Comparison of ENCODE assay signal across 7 mouse cellular contexts in the genomic region with DNA sequence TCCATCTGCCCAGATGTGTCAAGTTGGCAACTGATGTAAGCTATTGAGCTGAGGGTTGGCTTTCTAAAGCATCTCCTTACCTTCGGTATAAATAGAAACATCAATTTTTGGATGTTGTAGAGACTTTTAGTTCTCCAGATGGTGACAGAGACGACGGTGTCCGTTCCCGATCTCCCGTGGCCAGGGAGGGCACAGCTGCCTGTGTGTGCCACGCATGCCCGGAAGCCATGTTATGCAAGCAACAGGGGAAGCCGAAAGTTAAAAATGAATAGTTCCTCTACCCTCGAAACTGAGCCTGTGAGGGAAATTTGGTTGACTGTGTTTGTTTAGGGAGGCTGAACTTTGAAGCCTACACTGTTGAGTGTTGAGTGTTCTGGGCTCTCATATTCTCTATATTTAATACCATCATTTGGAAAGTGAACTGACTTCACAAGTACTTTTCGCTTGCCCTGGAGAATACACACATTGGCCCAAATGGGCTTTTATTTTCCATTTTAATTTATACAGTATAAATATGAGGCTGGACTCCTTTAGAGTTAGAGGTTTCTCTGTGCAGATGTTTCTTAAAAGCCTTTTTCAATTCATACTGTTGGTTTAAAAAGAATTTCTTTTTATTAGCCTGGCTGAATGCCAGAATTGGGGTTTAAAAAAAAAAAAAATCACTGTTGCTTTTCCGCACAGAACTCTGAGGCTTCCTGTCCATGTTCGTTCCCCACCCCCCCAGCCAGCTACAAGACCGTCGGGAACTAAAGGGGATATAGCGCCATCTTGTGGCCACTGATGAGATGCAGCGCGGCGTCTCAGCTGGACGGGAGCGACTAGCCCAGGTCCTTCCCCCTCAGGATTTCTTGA. TPM values are rescaled to one million over a fixed set of nuclear protein-coding genes. Genes with fewer than 3 reads are reported as not detected.
DNase-seq lines count a peak whose midpoint lies in the region; ATAC-seq and TF ChIP-seq lines count a peak whose summit lies in the region.

No protein-coding gene starts in this region.

- H3K27ac ChIP-seq in intestine, postnatal 0 days (ENCODE audit: low read depth, low read length), result no peak overlapping the region
- H3K27ac ChIP-seq in midbrain, embryonic 11.5 days (ENCODE audit: low read depth, low read length), result no peak overlapping the region
- no peak overlapping the region for H3K27ac ChIP-seq in small intestine, adult 2 months (ENCODE audit: insufficient read depth, low read depth, low read length)

- WGBS in intestine, postnatal 0 days, result 39% methylated on average over 21 of the region's 21 CpGs
- 49% methylated on average over 21 of the region's 21 CpGs for WGBS in midbrain, embryonic 11.5 days
- WGBS in small intestine, adult 2 months, result 33% methylated on average over 21 of the region's 21 CpGs

- intact Hi-C loops in gastrocnemius, postnatal 36 days (cut with DNase I), result no loop called here
- intact Hi-C loops in left cerebral cortex, postnatal 4 days (cut with DNase I), result loop anchor here (5.0 kb wide), 1 partner anchor 419 kb away; no protein-coding TSS in a partner anchor

- DNase-seq in adrenal gland, postnatal 10 days, result peak; percentile 91
- DNase-seq in embryo, embryonic 11.5 days (ENCODE audit: low read depth, low spot score), result peak; percentile 77
- DNase-seq in gastrocnemius, postnatal 36 days, result peak; percentile 71 to 81
- peak; percentile 83 for DNase-seq in left cerebral cortex, postnatal 4 days
- DNase-seq in midbrain, embryonic 11.5 days (ENCODE audit: low spot score, missing footprints), result peak; percentile 96

- peak; percentile 96 for TF ChIP-seq CTCF in intestine, postnatal 0 days (IDR thresholded peaks at IDR 0.05; ENCODE audit: low read depth)
- peak; percentile 99 for TF ChIP-seq CTCF in small intestine, adult 2 months (IDR thresholded peaks at IDR 0.05; ENCODE audit: extremely low read depth, insufficient read length, insufficient replicate concordance, low read depth, low read length)

- H3K36me3 ChIP-seq in intestine, postnatal 0 days (ENCODE audit: control insufficient read depth, insufficient read depth), result no peaks in the 10 kb centered on the region
- H3K36me3 ChIP-seq in midbrain, embryonic 11.5 days (ENCODE audit: control insufficient read depth, insufficient read depth, low read length), result no peaks in the 10 kb centered on the region
- no peaks in the 10 kb centered on the region for H3K36me3 ChIP-seq in small intestine, adult 2 months (ENCODE audit: control insufficient read depth, insufficient read depth, low read length)

- no peak overlapping the region for H3K9ac ChIP-seq in intestine, postnatal 0 days (ENCODE audit: low read depth, low read length)
- H3K9ac ChIP-seq in midbrain, embryonic 11.5 days (ENCODE audit: low read length), result no peak overlapping the region

- peak overlapping the region; percentile 33 for H3K4me3 ChIP-seq in intestine, postnatal 0 days (ENCODE audit: low read depth, low read length)
- H3K4me3 ChIP-seq in midbrain, embryonic 11.5 days (ENCODE audit: low read depth, low read length), result no peak overlapping the region
- H3K4me3 ChIP-seq in small intestine, adult 2 months (ENCODE audit: low read depth, low read length), result peak overlapping the region; percentile 41

- TF ChIP-seq POLR2A in small intestine, adult 2 months (IDR thresholded peaks at IDR 0.05; ENCODE audit: low read depth, low read length), result no peak

- no peaks in the 10 kb centered on the region for H3K4me1 ChIP-seq in intestine, postnatal 0 days (replicated peaks; ENCODE audit: control insufficient read depth, insufficient read depth, low read length)
- no peaks in the 10 kb centered on the region for H3K4me1 ChIP-seq in midbrain, embryonic 11.5 days (ENCODE audit: control insufficient read depth, insufficient read depth, low read length)
- no peaks in the 10 kb centered on the region for H3K4me1 ChIP-seq in small intestine, adult 2 months (ENCODE audit: control insufficient read depth, insufficient read depth, insufficient read length, low read length)

- H3K27me3 ChIP-seq in intestine, postnatal 0 days (replicated peaks; ENCODE audit: control insufficient read depth, insufficient read depth, low read length), result no peaks in the 10 kb centered on the region
- H3K27me3 ChIP-seq in midbrain, embryonic 11.5 days (ENCODE audit: control insufficient read depth, insufficient read depth, low read length), result no peaks in the 10 kb centered on the region
- no peaks in the 10 kb centered on the region for H3K27me3 ChIP-seq in small intestine, adult 2 months (ENCODE audit: control insufficient read depth, insufficient read depth, low read length)

- H3K4me2 ChIP-seq in intestine, postnatal 0 days (replicated peaks; ENCODE audit: low read depth), result peak overlapping the region; percentile 63
- no peak overlapping the region for H3K4me2 ChIP-seq in midbrain, embryonic 11.5 days

- peak; percentile 88 for ATAC-seq in intestine, postnatal 0 days
- peak; percentile 76; the same call in 1 of the 2 replicates for ATAC-seq in midbrain, embryonic 11.5 days (ENCODE audit: low FRiP score)

- no peaks in the 10 kb centered on the region for H3K9me3 ChIP-seq in intestine, postnatal 0 days (ENCODE audit: control insufficient read depth)
- no peaks in the 10 kb centered on the region for H3K9me3 ChIP-seq in midbrain, embryonic 11.5 days (ENCODE audit: control insufficient read depth, low read length)

RNA-seq across cellular contexts. Expression of a gene that starts 31.8 kb away (rescaled TPM):
- 10 to 100 TPM; 48.5 to 50.1 TPM for total RNA-seq in adrenal gland, postnatal 10 days (2021)
- 1 to 10 TPM in 1 of 2 experiments, under 1 TPM in 1; 0.86 to 1.6 TPM for total RNA-seq in gastrocnemius, postnatal 36 days (2021)
- polyA plus RNA-seq in intestine, postnatal 0 days (2015; fragmentation: Nextera tagmentation; extraction: Ambion mirVana), result 100 and 133 TPM in 2 replicates
- total RNA-seq in left cerebral cortex, postnatal 4 days (2021), result 10 to 100 TPM; 14.8 to 15.1 TPM
- 408 and 424 TPM in 2 replicates for polyA plus RNA-seq in midbrain, embryonic 11.5 days (2014; fragmentation: Nextera tagmentation; extraction: Ambion mirVana)
- 18.6 and 25.3 TPM in 2 replicates for polyA plus RNA-seq in small intestine, adult 2 months (2012; rRNA removed)

Comparison
In these comparisons a context has a peak if more than half of its experiments do, and no peak if none do; other contexts are left out.
1. RNA of a gene that starts 31.8 kb away (total RNA-seq): 48.5 to 50.1 TPM in adrenal gland, postnatal 10 days and 14.8 to 15.1 TPM in left cerebral cortex, postnatal 4 days; 0.86 to 1.6 TPM in gastrocnemius, postnatal 36 days; every median in the first group is over 4 times any median in the second.
2. Peak in every context shown above with its lines, with median percentiles within 50 percentile points of each other: DNase-seq.